Mouse (Mus musculus): ENCODE results near the gene Acadl. TPM values are rescaled to one million over a fixed set of nuclear protein-coding genes. Genes with fewer than 3 reads are reported as not detected.

The Acadl gene
- polyA plus RNA-seq (2014; fragmentation: Illumina TruSeq; extraction: RNeasy Lipid Tissue Mini Kit (QIAGEN cat#74804); ENCODE audit: low read depth, low replicate concordance) = 568 TPM

DNA sequence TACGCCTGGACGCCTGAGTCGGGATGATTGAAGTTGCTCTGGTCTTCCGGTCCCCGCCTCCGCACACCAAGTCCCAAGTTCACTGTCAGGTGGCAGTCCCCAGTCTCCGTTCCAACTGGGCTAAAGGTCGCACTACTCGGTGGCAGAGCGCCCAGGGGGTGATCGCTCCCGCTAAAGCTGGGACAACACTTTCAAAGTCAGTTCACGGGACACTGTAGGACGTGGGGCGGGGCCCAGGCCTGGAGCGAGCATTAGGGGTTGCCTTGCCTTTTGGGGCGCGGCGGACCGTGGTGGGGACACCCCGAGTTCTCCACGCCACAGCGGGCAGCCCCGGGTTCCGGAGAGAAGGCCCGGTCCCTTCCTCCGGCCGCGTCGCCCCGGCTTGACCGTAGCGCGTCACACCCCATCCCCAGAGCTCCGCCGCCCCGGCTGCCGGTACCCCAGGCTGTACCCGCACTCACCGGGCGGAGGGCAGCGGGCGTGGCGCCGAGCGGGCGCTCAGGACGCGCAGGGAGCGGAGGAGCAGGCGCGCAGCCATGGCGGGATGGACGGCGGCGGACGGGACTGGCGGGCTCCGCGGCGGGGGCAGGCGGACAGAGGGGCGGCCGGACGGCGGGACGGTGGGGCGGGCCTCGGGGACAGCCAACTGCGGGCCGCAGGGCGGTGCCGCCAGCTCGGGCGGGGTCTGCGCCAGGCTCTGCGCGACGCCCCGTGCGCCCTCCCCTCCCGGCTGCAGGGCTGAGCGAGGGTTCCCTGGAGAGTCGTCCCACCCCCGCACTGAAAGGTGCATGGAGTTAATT lies at the start of gene Acadl:
TSS of gene Acadl (minus strand) at position 566 of the 800 bp plus-strand sequence.

DNA sequence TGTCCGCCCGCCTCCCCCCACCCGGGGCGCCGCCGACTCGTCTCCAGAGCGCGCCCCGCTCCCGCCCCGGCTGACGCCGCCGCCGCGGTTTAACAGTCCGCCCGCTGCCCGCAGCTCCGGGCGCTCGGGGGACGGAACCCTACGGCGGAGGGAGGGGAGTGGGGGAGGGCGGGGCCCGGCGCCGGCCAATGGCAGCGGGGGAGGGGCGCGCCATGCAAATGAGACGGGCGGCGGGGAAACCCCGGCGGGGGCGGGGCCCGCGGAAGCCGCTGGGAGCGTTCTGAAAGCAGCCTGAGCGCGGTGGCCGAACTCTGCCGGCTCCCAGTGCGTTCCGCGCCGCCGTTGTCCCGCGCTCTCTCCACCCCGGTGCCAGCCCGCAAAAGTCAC lies 45.6 kb downstream of the Acadl start, which contains the start of gene Kansl1l:
TSS of gene Kansl1l (minus strand) at position 110 of the 387 bp plus-strand sequence.

Other genes starting within 250 kb of the Acadl start
- 91.6 TPM for gene Rpe, start 162.4 kb downstream of the Acadl start, polyA plus RNA-seq (2014; fragmentation: Illumina TruSeq; extraction: RNeasy Lipid Tissue Mini Kit (QIAGEN cat#74804); ENCODE audit: low read depth, low replicate concordance)
- 128 TPM for gene Kansl1l, start 45.7 kb downstream of the Acadl start, polyA plus RNA-seq (2014; fragmentation: Illumina TruSeq; extraction: RNeasy Lipid Tissue Mini Kit (QIAGEN cat#74804); ENCODE audit: low read depth, low replicate concordance)
- gene Myl1, start 82.1 kb upstream of the Acadl start, polyA plus RNA-seq (2014; fragmentation: Illumina TruSeq; extraction: RNeasy Lipid Tissue Mini Kit (QIAGEN cat#74804); ENCODE audit: low read depth, low replicate concordance) = not detected
- 16.4 TPM for gene Lancl1, start 175.6 kb upstream of the Acadl start, polyA plus RNA-seq (2014; fragmentation: Illumina TruSeq; extraction: RNeasy Lipid Tissue Mini Kit (QIAGEN cat#74804); ENCODE audit: low read depth, low replicate concordance)

All from kidney, adult 10 weeks (tissue).